Mouse (Mus musculus) liver, embryonic 14.5 days (tissue): ENCODE measurements at regions not wholly inside any gene's neighbourhood (a gene's known extent, or its start where the extent isn't known, plus 50 kb on each side); places are given as distances from the start of the nearest gene placed in this dataset.

Source experiments
- CTCF ChIP-seq: IDR thresholded peaks from 2 replicates; pipeline ENCODE4 v1.5.1; 2016; ENCODE audit warnings: antibody characterized with exemption, low read depth, control low read depth
- EP300 ChIP-seq: IDR thresholded peaks from 2 replicates; pipeline ENCODE4 v1.6.1; 2016; ENCODE audit warnings: antibody characterized with exemption, low read depth

- no peak for TF ChIP-seq CTCF
- TF ChIP-seq EP300: no peak
Measured at GRCm38 (mm10) chr7:110690856-110691255, 63.4 kb downstream of the Adm start.
